17 mouse cellular contexts compared by ENCODE assay signal in genomic region chr5:100908901-100909300, GRCm38 (mm10).
DNase-seq lines count a peak whose midpoint lies in the region; ATAC-seq lines count a peak whose summit lies in the region.
"Had no signal": no experiment of that assay in that cellular context is flagged by ENCODE, and none has a peak within 500 bp of the region (broad histone marks: within the 10 kb centered on the region; RNA-seq: fewer than 3 reads in every experiment).

No protein-coding gene starts in this region.

- H3K9me3 ChIP-seq in kidney, embryonic 16.5 days (ENCODE audit: low read length) = no peaks in the 10 kb centered on the region
- H3K9me3 ChIP-seq in intestine, embryonic 15.5 days = no peaks in the 10 kb centered on the region
- H3K9me3 ChIP-seq: embryonic facial prominence, embryonic 15.5 days; forebrain, embryonic 10.5 days; limb, embryonic 15.5 days; midbrain, embryonic 10.5 days had no signal

- H3K4me3 ChIP-seq in kidney, embryonic 16.5 days (ENCODE audit: low read length) = no peak overlapping the region
- no peak overlapping the region for H3K4me3 ChIP-seq in intestine, embryonic 15.5 days (replicated peaks)
- H3K4me3 ChIP-seq: embryonic facial prominence, embryonic 15.5 days; forebrain, embryonic 10.5 days; left cerebral cortex, adult 2 months; limb, embryonic 15.5 days; midbrain, embryonic 10.5 days had no signal

- H3K27ac ChIP-seq in kidney, embryonic 16.5 days (ENCODE audit: low read length) = no peak overlapping the region
- H3K27ac ChIP-seq in intestine, embryonic 15.5 days = no peak overlapping the region
- H3K27ac ChIP-seq: embryonic facial prominence, embryonic 15.5 days; forebrain, embryonic 10.5 days; left cerebral cortex, adult 2 months; limb, embryonic 15.5 days; midbrain, embryonic 10.5 days; stomach, postnatal 0 days had no signal

- H3K36me3 ChIP-seq in kidney, embryonic 16.5 days (ENCODE audit: insufficient read depth, low read length) = no peaks in the 10 kb centered on the region
- no peaks in the 10 kb centered on the region for H3K36me3 ChIP-seq in intestine, embryonic 15.5 days
- H3K36me3 ChIP-seq: embryonic facial prominence, embryonic 15.5 days; forebrain, embryonic 10.5 days; limb, embryonic 15.5 days; midbrain, embryonic 10.5 days had no signal

- no peaks in the 10 kb centered on the region for H3K27me3 ChIP-seq in kidney, embryonic 16.5 days (ENCODE audit: insufficient read depth, low read length)
- H3K27me3 ChIP-seq in intestine, embryonic 15.5 days (replicated peaks) = no peaks in the 10 kb centered on the region
- H3K27me3 ChIP-seq: embryonic facial prominence, embryonic 15.5 days; limb, embryonic 15.5 days had no signal

- H3K9ac ChIP-seq in kidney, embryonic 16.5 days (replicated peaks; ENCODE audit: low read length) = no peak overlapping the region
- no peak overlapping the region for H3K9ac ChIP-seq in intestine, embryonic 15.5 days
- H3K9ac ChIP-seq: embryonic facial prominence, embryonic 15.5 days; limb, embryonic 15.5 days had no signal

- no peaks in the 10 kb centered on the region for H3K4me1 ChIP-seq in kidney, embryonic 16.5 days (ENCODE audit: insufficient read depth, low read length)
- H3K4me1 ChIP-seq in intestine, embryonic 15.5 days (replicated peaks) = no peaks in the 10 kb centered on the region; the same call in 1 of the 2 replicates
- H3K4me1 ChIP-seq: forebrain, embryonic 10.5 days; midbrain, embryonic 10.5 days had no signal

- DNase-seq in heart, adult 18-20 months = peak; percentile 17 to 31
- DNase-seq in heart, adult 8-10 months (ENCODE audit: low spot score) = no peak
- peak; percentile 42 for DNase-seq in kidney, adult 18-20 months
- DNase-seq in kidney, postnatal 36 days = peak; percentile 65
- DNase-seq in B cell, adult 2 months = no peak
- no peak for DNase-seq in thymus, postnatal 4 days
- DNase-seq: cerebellum, adult 9-10 months; lung, postnatal 36 days had no signal

- WGBS in kidney, embryonic 16.5 days = 63% methylated on average over 10 of the region's 10 CpGs
- 49% methylated on average over 10 of the region's 10 CpGs for WGBS in intestine, embryonic 15.5 days

- no peak overlapping the region for H3K4me2 ChIP-seq in kidney, embryonic 16.5 days (replicated peaks; ENCODE audit: low read depth, low read length)
- H3K4me2 ChIP-seq in intestine, embryonic 15.5 days (replicated peaks) = peak overlapping the region; percentile 31; the same call in 1 of the 2 replicates
- H3K4me2 ChIP-seq: embryonic facial prominence, embryonic 15.5 days; limb, embryonic 15.5 days had no signal

- ATAC-seq in kidney, embryonic 16.5 days (ENCODE audit: low FRiP score, low TSS enrichment) = no peak
- peak; percentile 88 for ATAC-seq in intestine, embryonic 15.5 days
- ATAC-seq: inflammation-experienced regulatory T-cells, adult 6 months had no signal

Comparison
In these comparisons a context has a peak if more than half of its experiments do, and no peak if none do; other contexts are left out.
1. DNase-seq: peak in heart, adult 18-20 months (2 of 2), kidney, adult 18-20 months (single experiment) and kidney, postnatal 36 days (2 of 2); none in heart, adult 8-10 months (single experiment), B cell, adult 2 months (0 of 2) and thymus, postnatal 4 days (single experiment).